ENCODE assay signal across 8 mouse cellular contexts in genomic region chr11:74832503-74833143, GRCm38 (mm10). TPM values are rescaled to one million over a fixed set of nuclear protein-coding genes. Genes with fewer than 3 reads are reported as not detected.
DNase-seq lines count a peak whose midpoint lies in the region; ATAC-seq and TF ChIP-seq lines count a peak whose summit lies in the region.

No protein-coding gene starts in this region.

- H3K9me3 ChIP-seq in heart, embryonic 10.5 days: no peaks in the 10 kb centered on the region
- H3K9me3 ChIP-seq in kidney, embryonic 15.5 days (replicated peaks): no peaks in the 10 kb centered on the region
- H3K9me3 ChIP-seq in neural tube, embryonic 12.5 days: no peaks in the 10 kb centered on the region

- DNase-seq in 3134 (ENCODE audit: extremely low read depth, insufficient read length, low spot score): peak; percentile 90
- peak; percentile 83 for DNase-seq in R1 (ENCODE audit: low read depth, low spot score)
- DNase-seq in embryo, embryonic 10 days (ENCODE audit: low spot score): peak; percentile 70
- peak; percentile 93 for DNase-seq in heart, embryonic 10.5 days (ENCODE audit: low spot score)
- peak; percentile 75 to 84 for DNase-seq in lung, adult 18-20 months

- WGBS in heart, embryonic 10.5 days: under 1% methylated on average over 26 of the region's 26 CpGs
- WGBS in kidney, embryonic 15.5 days: 2% methylated on average over 26 of the region's 26 CpGs
- under 1% methylated on average over 26 of the region's 26 CpGs for WGBS in neural tube, embryonic 12.5 days

- no peak for TF ChIP-seq CTCF in testis, adult 2 months (IDR thresholded peaks at IDR 0.05; ENCODE audit: control insufficient read depth, insufficient read depth, insufficient replicate concordance, low read depth, low read length)

- H3K4me1 ChIP-seq in heart, embryonic 10.5 days: peaks cover 73% of the 10 kb centered on the region
- H3K4me1 ChIP-seq in kidney, embryonic 15.5 days: peaks cover 74% of the 10 kb centered on the region
- peaks cover 47% of the 10 kb centered on the region for H3K4me1 ChIP-seq in neural tube, embryonic 12.5 days
- peaks cover 63% of the 10 kb centered on the region for H3K4me1 ChIP-seq in testis, adult 2 months (ENCODE audit: control insufficient read depth, insufficient read depth, low read length)

- no peaks in the 10 kb centered on the region for H3K27me3 ChIP-seq in heart, embryonic 10.5 days (ENCODE audit: insufficient read depth, poor library complexity, severe bottlenecking)
- no peaks in the 10 kb centered on the region for H3K27me3 ChIP-seq in kidney, embryonic 15.5 days
- H3K27me3 ChIP-seq in neural tube, embryonic 12.5 days (replicated peaks): peaks cover 4% of the 10 kb centered on the region; the same call in 1 of the 2 replicates
- H3K27me3 ChIP-seq in testis, adult 2 months (ENCODE audit: control insufficient read depth, insufficient read depth, low read length): no peaks in the 10 kb centered on the region

- H3K36me3 ChIP-seq in heart, embryonic 10.5 days: 0 out of 2 replicates have a peak, but pooled peaks cover 2% of the 10 kb centered on the region
- no peaks in the 10 kb centered on the region for H3K36me3 ChIP-seq in kidney, embryonic 15.5 days
- H3K36me3 ChIP-seq in neural tube, embryonic 12.5 days: 0 out of 2 replicates have a peak, but pooled peaks cover 5% of the 10 kb centered on the region
- H3K36me3 ChIP-seq in testis, adult 2 months (ENCODE audit: control insufficient read depth, insufficient read depth, low read length): no peaks in the 10 kb centered on the region

- no peak for ATAC-seq in kidney, embryonic 15.5 days (replicated peaks; ENCODE audit: low FRiP score)
- no peak for ATAC-seq in neural tube, embryonic 12.5 days (ENCODE audit: low FRiP score, low read depth)

- TF ChIP-seq POLR2A in testis, adult 2 months (IDR thresholded peaks at IDR 0.05; ENCODE audit: control insufficient read depth, low read depth, low read length): no peak

- H3K4me2 ChIP-seq in kidney, embryonic 15.5 days: peak overlapping the region; percentile 92
- peak overlapping the region; percentile 90 for H3K4me2 ChIP-seq in neural tube, embryonic 12.5 days (replicated peaks)

- H3K27ac ChIP-seq in heart, embryonic 10.5 days: peak overlapping the region; percentile 93
- peak overlapping the region; percentile 97 for H3K27ac ChIP-seq in kidney, embryonic 15.5 days
- H3K27ac ChIP-seq in neural tube, embryonic 12.5 days: peak overlapping the region; percentile 26
- peak overlapping the region; percentile 78 for H3K27ac ChIP-seq in testis, adult 2 months (ENCODE audit: control insufficient read depth, insufficient read depth, low read depth, low read length)

- peak overlapping the region; percentile 86 for H3K9ac ChIP-seq in kidney, embryonic 15.5 days
- H3K9ac ChIP-seq in neural tube, embryonic 12.5 days: peak overlapping the region; percentile 92

- H3K4me3 ChIP-seq in heart, embryonic 10.5 days: peak overlapping the region; percentile 79
- H3K4me3 ChIP-seq in kidney, embryonic 15.5 days (replicated peaks): peak overlapping the region; percentile 90
- peak overlapping the region; percentile 89 for H3K4me3 ChIP-seq in neural tube, embryonic 12.5 days
- H3K4me3 ChIP-seq in testis, adult 2 months (ENCODE audit: control insufficient read depth, low read depth, low read length): peak overlapping the region; percentile 91

RNA-seq across cellular contexts. Expression of gene Mnt, which starts 1.9 kb away (rescaled TPM):
- polyA plus RNA-seq in heart, embryonic 10.5 days (2016; fragmentation: Nextera tagmentation; extraction: Ambion mirVana): 3.2 and 3.8 TPM in 2 replicates
- polyA plus RNA-seq in kidney, embryonic 15.5 days (2015; fragmentation: Nextera tagmentation; extraction: Ambion mirVana): 5.0 and 5.7 TPM in 2 replicates
- polyA plus RNA-seq in neural tube, embryonic 12.5 days (2016; fragmentation: Nextera tagmentation; extraction: Ambion mirVana): 7.8 and 9.0 TPM in 2 replicates
- 42.6 and 44.0 TPM in 2 replicates for polyA plus RNA-seq in testis, adult 2 months (2012; rRNA removed)

Comparison
In these comparisons a context has a peak if more than half of its experiments do, and no peak if none do; other contexts are left out.
1. H3K27ac ChIP-seq: peak in every context shown above with its lines; median percentile 97 in kidney, embryonic 15.5 days; 93 in heart, embryonic 10.5 days; 78 in testis, adult 2 months; 26 in neural tube, embryonic 12.5 days.